Mouse (Mus musculus) c-Kit-negative CD71-positive TER-119-positive erythroid progenitor cells, embryonic 14.5 days (primary cell): ENCODE measurements around the gene Ireb2.
"Not testable (repeated sequence)": the region's sequence is repeated elsewhere in the genome, so short reads cannot be mapped to it uniquely, and the experiment has no call there.

Experiments
- DNase-seq: peaks from one replicate; pipeline ENCODE4 v3.0.0-alpha.2; 2013; ENCODE audit warnings: low read depth, low spot score

Gene Ireb2

DNA sequence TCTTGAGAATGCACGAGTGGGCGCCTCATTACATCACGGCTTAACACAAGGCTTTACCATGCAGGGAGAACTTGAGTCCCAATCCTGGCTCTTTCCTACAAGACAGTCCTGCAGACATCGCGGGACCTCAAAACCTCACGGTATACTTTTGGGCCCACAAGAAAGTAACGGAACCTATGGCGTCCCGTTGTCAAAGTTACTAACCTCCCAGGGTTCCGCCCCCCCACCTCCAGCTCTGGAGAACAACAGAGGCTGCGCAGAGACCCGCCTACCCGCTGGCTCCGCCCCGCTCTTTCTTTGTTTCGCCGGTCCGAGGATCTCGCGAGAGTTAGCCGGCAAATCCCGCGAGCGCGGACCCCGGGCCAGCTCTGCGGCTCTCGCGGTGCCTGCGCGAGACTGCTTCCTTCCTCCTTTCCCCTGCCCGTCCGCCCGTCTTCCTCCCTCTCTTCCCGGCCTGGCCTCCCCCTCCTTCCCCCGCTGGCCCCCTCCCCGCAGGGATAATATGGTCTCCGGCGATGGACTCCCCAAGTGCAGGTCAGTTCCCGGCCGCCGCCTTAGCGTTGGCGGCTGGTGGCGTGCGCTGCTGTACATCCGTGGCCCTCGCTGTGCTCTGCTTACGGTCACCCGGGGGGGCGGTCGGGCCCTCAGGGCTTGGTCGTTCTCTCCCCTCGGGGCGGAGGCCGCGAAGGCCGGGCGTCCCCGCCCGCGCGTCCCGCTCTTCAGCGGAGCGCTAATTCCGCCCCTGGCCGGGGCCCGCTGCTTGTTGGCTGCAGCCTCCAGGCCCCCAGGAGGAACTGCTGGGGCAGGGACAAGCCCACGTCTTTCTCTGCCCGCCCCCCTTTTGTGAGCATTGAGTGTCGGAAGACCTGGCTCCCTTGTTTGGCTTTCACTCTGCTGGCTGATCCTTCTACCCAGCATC, at the start of gene Ireb2:
TSS of gene Ireb2 (plus strand) at position 427 of the 919 bp plus-strand sequence.
- DNase-seq: peak; percentile 86

DNA sequence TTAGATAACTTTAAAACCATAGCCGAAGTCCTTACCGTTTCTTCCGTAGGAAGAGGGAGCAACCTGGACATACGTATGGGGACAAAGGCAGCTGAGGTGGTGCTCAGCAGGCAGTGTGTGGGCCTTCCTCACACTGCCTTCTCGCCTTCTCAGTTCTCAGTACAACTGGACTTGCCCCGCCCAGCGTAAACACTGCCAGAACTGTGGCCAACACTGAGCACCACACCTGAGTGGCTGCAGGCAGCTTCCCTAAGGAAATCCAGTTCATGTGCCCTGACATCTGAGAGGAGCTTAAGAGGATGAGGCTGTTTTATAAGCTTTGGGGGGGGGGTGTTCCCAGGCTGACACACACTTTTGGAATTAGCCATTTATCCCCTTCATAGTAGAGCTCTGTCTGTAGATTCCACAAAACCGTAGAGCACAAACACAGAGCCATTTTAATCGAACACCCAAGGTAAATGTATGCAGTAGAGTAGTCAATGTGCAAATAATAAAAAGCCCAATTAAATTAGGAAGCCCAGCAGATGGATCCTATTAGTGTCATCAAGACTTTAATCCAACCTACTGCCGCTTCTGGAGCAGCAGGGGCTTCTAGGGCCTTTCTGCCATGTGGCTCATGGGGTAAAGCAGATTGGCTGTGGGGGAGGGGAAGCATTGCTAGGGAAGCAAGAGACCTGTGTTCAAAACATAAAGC, 46.9 kb upstream of the Ireb2 start:
- no peak for DNase-seq

DNA sequence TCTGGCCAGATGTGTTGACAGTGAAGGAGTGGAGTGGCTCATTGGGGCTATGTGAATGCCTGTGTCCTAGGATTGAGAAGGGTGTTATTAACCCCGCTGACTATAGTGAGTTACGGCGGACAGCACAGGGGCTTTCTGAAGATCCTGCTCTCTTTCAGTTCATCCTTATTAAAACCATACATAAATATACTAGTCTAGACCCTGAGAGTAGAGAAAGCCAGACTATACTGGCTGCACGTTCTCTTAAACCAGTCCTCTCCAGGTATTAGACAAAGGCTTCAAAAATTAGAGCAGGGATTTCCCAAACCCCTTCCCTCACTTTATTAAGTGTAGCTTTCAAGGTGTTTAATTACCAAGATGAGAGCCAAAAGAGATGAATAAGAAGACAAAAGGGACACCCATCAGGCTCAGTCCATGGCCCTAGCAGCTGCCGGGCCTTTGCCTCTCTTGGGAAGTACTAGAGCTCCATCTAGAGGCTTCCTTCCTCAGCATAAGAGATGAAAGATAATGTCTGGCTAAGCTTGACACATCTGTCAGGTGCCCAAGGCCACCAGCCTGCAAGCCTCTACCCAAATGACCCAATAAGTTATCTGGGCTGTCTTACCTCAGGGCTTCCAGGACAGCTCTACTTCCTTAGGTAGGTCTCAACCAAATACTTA, 42.0 kb upstream of the Ireb2 start:
- no peak for DNase-seq

DNA sequence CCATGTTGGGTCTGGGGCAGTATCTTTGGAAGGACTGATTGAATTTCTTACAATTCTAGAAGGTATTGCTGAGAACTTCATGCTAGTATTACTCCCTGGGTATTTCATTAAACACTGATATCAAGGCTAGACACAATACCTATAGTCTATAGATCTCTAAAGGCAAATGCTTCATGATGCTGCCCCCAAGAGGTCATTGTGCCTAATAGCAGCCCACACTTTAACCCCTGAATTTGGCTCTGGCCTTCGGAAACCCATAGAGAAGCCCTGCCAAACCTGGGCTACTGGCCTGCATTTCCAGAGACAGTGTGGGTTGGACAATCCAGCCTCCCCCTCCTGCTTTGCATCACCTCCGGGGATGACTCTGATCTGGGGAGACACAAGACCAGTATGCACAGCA, 33.8 kb upstream of the Ireb2 start:
- DNase-seq: no peak

DNA sequence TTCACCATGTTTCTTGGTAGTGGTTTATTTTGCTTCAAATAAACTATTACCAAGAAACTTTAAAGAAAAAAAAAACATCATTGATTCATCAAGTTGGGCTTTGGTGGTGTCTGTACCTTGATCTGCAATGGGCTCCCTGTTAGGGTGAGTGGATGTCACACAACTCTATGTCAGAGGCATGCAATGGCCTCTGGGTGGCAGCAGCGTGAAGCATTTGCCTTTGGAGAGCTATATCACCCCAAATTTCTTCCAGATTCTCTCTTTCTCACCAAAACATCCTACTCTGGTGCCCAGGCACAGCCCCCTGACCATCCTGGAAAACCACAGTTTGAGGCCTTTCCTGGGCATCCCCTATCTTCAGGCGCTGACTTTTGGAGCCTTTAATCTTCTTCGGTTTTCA, 33.0 kb upstream of the Ireb2 start:
- no peak for DNase-seq

GRCm38 (mm10) chr9:54833831-54834230, 29.8 kb upstream of the Ireb2 start:
- no peak for DNase-seq

DNA sequence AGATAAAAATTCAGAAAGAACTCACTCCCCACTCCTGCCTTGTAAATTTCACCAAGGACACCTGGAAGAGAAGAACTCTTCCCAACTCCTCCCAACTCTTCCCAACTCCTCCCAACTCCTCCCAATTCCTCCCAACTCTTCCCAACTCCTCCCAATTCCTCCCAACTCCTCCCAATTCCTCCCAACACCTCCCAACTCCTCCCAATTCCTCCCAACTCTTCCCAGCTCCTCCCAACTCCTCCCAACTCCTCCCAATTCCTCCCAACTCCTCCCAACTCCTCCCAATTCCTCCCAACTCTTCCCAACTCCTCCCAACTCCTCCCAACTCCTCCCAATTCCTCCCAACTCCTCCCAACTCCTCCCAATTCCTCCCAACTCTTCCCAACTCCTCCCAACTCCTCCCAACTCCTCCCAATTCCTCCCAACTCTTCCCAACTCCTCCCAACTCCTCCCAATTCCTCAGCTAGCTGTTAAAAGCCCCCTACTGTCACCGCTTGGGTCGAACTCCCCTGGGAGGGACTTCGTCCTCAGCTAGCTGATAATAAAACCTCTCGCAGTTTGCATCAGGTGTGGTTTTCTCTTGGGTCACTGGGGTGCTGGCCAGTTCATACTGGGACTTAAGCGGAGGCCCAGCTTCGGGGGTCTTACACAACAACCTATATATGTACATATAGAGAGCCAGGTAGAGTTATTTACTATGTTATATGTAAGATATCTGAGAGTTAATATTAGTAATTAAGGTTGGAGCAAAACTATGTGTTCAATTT, 27.5 kb upstream of the Ireb2 start:
- DNase-seq: not testable (repeated sequence)

- DNase-seq: no peak
Measured at GRCm38 (mm10) chr9:54837835-54838234, 25.8 kb upstream of the Ireb2 start.

GRCm38 (mm10) chr9:54840145-54840544, 23.4 kb upstream of the Ireb2 start:
- no peak for DNase-seq

GRCm38 (mm10) chr9:54842311-54842710, 21.3 kb upstream of the Ireb2 start:
- no peak for DNase-seq

DNA sequence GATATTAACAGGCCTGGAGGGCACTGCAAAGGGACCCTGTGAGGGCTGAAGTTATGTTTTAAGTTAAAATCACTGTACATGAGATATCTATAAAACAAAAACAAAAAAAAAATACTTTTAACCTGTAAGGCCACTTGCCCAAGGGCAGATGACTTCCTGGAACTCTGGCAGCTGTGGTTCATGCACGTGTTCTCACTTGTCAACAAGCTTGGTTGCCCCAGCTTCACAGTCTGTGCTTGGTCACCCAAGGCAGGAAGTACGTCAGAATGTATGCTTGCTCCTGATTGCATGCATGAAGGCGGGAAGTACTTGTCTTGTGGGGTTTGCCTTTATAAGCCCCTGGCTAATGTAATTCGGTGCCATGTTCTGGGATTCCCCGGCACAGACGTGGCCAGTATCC, 19.7 kb upstream of the Ireb2 start:
- no peak for DNase-seq

- no peak for DNase-seq
Measured at GRCm38 (mm10) chr9:54844556-54845176, 18.9 kb upstream of the Ireb2 start.

- DNase-seq: no peak
Measured at GRCm38 (mm10) chr9:54848203-54848602, 15.4 kb upstream of the Ireb2 start.

DNA sequence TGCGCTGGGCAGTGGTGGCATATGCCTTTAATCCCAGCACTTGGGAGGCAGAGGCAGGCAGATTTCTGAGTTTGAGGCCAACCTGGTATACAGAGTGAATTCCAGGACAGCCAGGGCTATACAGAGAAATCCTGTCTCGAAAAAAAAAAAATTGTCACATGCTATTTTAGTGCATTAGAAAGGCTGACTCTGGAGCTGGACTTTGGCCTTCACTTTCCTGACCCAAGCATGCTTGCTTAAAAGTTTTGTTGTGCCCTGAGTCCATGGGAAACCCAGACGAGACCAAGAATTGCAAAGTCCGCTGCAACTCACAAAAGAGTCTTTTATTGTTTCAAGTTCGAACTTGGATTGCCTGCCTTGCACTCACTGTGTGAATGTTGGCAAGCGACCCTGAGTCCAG, 10.6 kb upstream of the Ireb2 start:
- DNase-seq: not testable (repeated sequence)

DNA sequence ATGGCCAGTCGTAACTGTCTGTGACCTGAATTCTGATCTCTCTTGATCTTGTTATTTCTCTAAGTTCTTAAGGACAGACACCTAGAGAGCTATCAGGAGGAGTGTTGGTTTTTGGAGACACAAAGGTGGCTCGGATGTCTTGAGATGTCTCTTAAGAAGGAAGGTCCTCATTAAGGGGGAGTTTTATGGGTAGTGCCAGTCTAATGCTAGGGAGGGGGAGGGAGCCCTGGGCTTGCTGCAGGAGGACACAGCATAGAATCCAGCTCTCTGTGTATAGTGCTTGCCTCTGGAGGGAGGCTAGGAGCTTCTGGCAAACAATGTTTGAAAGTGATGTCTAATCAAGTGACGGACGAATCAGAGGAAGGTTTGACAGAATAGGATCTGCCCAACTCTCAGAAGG, 10.0 kb upstream of the Ireb2 start:
- DNase-seq: no peak

- DNase-seq: no peak
Measured at GRCm38 (mm10) chr9:54855638-54856037, 8.0 kb upstream of the Ireb2 start.

- DNase-seq: no peak
Measured at GRCm38 (mm10) chr9:54856121-54856520, 7.5 kb upstream of the Ireb2 start.

- DNase-seq: no peak
Measured at GRCm38 (mm10) chr9:54857474-54857873, 6.1 kb upstream of the Ireb2 start.

GRCm38 (mm10) chr9:54860526-54860925, 3.1 kb upstream of the Ireb2 start:
- no peak for DNase-seq

DNA sequence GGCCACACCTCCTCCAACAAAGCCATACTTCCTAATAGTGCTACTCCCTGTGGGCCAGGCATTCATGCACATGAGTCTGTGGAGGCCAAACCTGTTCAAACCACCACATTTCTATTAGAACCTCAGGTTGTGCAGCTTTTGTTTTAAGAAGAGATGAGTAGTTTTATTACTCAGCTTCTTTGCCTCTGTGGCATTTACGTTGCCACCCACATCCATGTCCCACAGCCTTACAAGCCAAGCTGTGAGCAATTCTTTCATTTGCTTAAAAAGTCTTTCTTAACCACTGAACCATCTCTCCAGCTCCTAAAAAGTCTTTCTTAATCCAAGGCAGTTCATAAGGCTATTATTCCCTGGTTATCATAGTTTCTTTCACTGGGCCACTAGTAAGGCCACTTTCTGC, 15.2 kb downstream of the Ireb2 start:
- no peak for DNase-seq

- DNase-seq: no peak
Measured at GRCm38 (mm10) chr9:54892111-54892510, 28.5 kb downstream of the Ireb2 start.
